Mouse (Mus musculus) kidney, postnatal 14 days (tissue): ENCODE measurements at regions not wholly inside any gene's neighbourhood (a gene's known extent, or its start where the extent isn't known, plus 50 kb on each side); places are given as distances from the start of the nearest gene placed in this dataset.
A peak's percentile ranks its signal among the peaks of the same experiment; 100 is the strongest.

Experiments used
- DNase-seq: peaks from one replicate; pipeline ENCODE4 v3.0.0; 2022; ENCODE audit warnings: mixed read lengths

- no peak for DNase-seq
These were observed 569.9 kb upstream of the Itga1 start for GRCm38 (mm10) chr13:115671685-115672084.

- DNase-seq: peak; percentile 5
These were observed 567.8 kb upstream of the Itga1 start for GRCm38 (mm10) chr13:115669516-115669915.

GRCm38 (mm10) chr13:115655134-115655533, 553.4 kb upstream of the Itga1 start:
- no peak for DNase-seq

GRCm38 (mm10) chr13:115652935-115653334, 551.2 kb upstream of the Itga1 start:
- DNase-seq: no peak

DNA sequence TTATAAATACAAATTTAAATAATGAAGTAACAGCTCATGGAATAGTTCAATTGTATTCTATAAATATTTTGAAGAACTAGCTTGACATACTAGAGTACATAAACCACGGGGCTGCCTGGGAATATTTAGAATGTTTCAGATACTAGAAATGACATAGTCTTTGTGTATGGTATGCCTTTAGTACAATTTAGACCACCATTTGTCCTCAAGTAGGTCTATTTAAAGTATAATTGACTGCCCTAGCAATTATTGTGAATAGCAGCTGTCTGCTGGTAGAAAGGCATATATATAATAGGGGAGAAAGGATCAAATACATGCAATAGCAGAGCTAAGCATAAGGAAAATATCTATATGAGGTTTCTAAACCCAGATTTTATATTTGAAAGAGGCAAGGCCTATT, 550.6 kb upstream of the Itga1 start:
- no peak for DNase-seq

GRCm38 (mm10) chr13:115631410-115632105, 529.8 kb upstream of the Itga1 start:
- no peak for DNase-seq

GRCm38 (mm10) chr13:115630603-115631002, 528.8 kb upstream of the Itga1 start:
- no peak for DNase-seq

- no peak for DNase-seq
These were observed 511.4 kb upstream of the Itga1 start for GRCm38 (mm10) chr13:115613174-115613573.

DNA sequence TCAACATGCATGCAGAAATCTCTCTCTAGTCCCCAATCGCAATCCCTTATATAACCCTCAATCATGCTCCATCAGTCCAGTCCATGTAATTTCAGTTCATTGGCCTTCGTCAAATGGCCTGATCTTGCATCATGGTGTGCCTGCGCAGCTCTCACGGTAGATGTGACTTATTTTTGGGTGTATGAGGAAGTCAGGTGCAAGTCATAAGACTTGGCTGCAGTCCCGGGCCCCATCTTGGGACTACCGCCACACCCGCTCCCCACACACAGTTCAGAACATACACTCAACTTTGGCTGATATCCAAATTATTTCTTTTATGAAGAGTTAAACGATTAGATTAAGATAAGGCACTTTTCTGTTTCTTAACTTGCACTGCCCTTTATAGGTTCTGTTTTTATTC, 504.7 kb upstream of the Itga1 start:
- no peak for DNase-seq

GRCm38 (mm10) chr13:115595126-115595671, 493.4 kb upstream of the Itga1 start:
- DNase-seq: no peak

DNA sequence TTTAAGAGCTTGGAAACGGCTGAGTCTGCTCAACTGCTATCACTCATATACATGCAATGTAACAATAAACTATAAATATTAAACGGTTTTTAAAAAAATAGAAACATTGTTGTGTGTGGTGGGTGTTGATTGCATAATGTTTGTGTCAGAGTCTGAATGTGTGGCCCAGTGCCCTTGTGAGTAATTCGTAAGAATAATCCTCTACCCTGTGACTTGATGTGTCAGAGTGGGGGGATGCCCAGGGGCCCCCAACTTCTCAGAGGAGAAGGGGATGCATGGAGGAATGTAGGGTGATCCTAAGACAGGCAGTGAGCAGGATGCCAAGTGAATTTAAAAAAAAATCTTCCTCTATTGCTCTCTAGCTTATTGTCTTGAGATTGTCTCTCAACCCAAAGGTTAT, 474.2 kb upstream of the Itga1 start:
- no peak for DNase-seq

DNA sequence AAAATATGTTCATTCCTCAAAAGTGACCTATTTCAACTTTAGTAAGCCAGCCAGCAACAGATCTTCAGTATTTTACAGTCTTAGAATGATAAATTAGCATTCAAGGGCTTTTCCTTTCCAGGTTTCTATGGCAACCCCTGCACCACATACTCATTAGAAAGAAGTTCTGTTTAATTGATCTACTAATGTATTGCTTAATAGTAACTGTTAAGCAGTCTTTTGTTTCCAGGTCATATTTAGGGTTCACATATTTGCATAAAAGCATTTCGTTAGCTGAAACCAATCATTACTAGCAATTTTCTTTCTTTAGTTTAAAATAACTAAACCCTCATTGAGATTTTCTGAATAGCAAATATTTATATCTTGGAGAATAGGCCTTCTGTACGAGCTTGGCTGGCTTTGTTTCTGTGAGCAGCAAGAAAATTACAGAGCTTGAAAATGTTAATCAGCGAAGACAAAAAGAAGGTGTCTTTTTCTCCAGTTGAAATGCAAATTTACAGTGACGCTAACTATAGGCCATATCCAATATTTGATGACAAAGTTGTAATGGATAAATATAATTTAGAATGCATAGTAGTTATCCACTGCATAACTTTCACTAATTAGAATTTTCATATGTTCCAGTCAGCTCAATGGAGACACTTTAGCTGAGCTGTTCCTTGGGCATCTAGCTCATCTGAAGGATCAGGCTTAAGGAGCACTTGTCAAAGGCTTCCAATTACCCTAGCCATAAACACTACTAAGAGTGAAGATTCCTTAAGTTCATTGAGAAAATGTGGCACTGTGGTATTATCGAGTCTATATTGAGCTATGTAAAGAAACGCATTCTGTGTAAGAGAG, 473.5 kb upstream of the Itga1 start:
- no peak for DNase-seq

DNA sequence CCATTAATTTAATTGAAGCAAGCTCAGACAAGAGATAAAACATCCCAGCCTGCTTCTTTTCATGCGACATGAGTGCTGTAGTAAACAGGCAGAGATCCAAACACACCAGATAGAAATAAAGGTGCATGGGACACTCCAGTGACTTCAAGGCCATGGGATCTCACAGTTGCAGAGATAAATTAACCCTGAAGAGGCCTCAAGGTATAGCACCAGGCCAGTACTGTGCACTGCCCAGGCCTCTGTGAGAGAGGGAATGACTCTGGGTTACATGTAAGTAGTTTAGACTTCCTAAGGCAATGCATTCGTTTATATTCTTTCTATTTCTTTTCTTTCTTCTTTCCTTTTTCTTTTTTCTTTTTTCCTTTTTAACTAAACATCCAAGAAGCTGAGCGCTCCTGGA, 439.4 kb upstream of the Itga1 start:
- no peak for DNase-seq

GRCm38 (mm10) chr13:115535900-115536299, 434.1 kb upstream of the Itga1 start:
- no peak for DNase-seq

DNA sequence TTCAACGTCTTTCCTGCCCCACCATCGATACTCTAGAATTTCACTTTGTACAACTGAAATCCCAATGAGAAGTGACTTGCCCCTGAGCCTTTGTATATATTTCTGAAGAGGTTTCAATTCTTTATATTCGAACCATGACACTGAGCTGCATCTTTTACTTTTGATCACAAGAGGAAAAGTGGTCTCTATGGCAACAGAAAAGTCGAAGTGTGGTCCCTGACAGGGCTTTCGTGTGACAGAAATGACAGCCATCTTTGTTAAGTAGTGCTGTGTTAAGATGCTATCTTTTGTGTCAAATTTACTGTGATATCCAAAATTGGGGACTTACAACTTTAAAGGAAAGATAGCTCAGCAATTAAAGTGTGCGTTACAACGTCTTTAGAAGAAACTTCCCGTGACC, 412.1 kb upstream of the Itga1 start:
- no peak for DNase-seq

GRCm38 (mm10) chr13:115512214-115512613, 410.4 kb upstream of the Itga1 start:
- no peak for DNase-seq

GRCm38 (mm10) chr13:115508646-115509045, 406.9 kb upstream of the Itga1 start:
- DNase-seq: no peak

- no peak for DNase-seq
These were observed 392.6 kb upstream of the Itga1 start for GRCm38 (mm10) chr13:115494399-115494798.

GRCm38 (mm10) chr13:115475861-115476260, 374.1 kb upstream of the Itga1 start:
- no peak for DNase-seq

GRCm38 (mm10) chr13:115465689-115466088, 363.9 kb upstream of the Itga1 start:
- no peak for DNase-seq

- DNase-seq: no peak
These were observed 349.5 kb upstream of the Itga1 start for GRCm38 (mm10) chr13:115451244-115451643.

DNA sequence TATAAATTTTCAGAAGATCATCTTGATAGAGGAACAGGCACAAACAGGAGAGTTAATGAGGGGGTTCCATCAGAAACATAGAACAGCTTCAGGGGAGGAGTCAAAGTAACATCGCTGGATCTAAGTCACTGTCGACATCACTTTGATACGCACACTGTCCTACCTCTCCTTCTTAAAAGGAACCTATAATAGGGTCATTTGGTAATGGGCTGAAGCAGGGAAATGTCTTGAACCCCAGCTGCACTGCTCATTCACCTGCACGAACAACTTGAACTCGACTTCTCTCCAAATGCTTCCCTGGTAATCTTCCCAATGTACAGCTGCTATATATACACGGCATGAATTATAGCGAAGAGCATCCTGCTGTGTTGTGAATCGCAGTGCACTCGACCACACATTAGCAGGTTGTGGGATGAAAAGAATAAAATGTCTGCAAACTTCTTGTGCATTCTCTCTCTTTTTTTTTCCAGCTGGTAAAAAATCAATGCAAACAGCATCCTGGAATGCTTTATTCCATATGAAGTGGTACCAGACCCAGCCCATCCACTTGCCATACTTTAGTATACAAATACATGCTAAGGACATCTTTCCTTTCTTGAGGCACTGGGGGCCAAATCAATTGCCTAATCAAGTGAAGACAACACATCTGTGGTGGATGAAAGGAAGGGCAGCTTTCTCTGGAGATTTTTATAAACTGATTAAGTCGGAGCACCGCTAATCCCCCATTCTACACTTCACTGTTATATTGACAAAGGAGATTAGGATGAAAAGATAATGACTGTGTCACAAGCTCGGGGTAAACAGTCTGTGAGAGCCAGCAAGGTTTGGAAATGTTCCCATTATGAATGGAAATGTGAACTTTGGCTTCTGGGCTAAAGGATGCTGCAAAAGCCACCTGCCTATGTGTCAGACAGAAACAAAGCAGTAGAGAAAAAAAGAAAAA, 325.6 kb upstream of the Itga1 start:
- no peak for DNase-seq
